Mouse (Mus musculus): Measurements from ENCODE around the gene Gfy.
A peak's percentile ranks its signal among the peaks of the same experiment; 100 is the strongest.
"Not testable (repeated sequence)": the region's sequence is repeated elsewhere in the genome, so short reads cannot be mapped to it uniquely, and the experiment has no call there.

The Gfy gene

DNA sequence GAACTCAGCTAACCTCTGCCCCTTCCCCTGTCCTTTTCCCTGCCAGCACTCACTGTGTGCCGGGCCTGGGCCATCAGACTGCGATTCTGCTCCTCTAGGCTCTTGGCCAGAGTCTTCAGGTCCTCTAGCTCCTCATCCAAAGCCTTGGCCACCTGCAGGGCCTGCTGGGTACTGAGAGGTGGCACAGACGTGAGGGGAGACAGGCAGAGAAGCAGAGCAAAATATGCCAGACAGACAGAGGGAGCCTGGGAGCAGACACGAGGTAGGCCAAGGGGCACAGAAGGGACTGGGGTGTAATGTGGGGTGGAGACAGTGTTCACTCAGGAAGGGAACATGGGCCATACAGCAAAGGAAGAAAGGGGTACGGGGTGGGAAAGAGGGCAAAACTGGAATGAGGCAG, 14.0 kb upstream of the Gfy start:
- DNase-seq, result no peak

DNA sequence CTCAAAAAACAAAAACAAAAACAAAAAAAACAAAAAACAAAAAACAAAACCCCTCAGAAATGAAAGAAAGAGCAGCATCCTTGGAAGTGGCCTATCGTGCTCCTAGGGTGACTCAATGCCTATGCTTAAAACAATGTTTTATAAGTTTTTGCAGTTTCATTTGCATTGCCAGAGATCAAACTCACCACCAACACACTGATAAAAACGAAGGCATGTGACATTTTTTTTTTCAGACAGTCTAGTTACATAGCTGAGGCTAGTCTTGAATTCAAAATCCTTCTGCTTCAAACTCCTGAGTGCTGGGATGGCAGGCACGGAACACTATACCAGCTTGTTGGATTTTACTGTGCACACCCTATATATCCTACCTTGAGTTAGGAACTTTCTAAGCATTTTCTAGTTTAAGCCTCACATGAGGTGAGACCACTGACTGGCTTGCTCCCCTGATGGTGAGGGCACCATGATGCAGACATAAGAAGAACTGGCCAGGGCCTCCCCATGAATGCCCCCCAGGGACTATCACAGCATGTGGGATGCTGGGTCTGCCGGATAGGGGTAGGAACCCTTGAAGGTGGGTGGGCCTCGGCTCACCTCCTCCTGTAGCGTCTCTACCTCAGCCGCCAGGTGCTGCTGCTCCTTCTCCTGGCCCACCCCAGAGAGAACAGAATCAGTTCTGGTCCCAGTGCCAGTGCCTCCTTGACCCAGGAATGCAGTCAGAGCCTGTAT, 13.4 kb upstream of the Gfy start:
- DNase-seq, result no peak

DNA sequence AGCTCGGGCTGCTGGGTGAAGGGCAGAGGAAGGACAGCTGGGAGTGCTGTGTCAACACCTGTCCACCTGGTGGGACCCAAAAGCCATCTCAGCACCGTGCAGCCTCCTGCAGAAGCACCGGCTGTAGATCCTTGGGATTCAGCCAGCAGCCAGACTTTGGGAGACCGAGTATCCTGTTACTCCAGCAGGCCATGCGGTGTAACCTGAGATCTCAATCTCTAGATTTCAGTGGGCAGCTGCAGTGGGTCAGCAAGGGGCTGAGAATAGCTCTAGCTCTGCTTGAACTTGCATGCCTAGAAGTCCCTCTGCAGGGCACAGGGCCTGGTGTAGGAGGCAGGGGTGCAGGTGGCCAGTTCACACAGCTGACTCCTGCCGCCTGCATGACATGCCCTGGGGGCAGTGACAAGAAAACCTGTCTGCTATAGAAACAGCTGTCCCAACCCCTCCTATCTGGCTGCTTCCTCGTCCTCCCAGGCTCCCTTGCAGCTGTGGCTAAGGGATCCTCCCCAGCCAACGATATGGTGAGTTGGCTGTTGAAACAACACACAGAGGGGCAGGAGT, 12.5 kb upstream of the Gfy start:
- DNase-seq, result no peak

DNA sequence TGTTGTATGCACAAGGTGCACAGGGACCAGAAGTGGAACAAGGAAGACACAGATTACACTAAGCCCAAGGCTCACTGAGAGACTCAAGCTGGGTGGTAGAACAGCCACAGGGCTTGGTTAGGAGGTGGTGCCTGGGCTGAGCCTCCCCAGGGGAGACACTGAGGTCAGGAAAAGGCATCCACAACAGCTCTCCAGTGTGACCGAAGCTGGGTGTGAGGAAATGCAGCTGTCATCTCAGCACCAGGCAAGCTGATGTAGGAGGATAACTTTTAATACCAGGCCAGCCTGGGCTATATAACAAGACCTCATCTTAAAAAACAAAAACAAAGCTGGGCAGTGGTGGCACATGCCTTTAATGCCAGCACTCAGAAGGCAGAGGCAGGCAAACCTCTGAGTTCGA, 11.8 kb upstream of the Gfy start:
- no peak for DNase-seq

GRCm38 (mm10) chr7:45190186-45190585, 10.8 kb upstream of the Gfy start:
- DNase-seq, result no peak

GRCm38 (mm10) chr7:45189600-45189999, 10.2 kb upstream of the Gfy start:
- no peak for DNase-seq

- DNase-seq, result no peak
Observed at GRCm38 (mm10) chr7:45185921-45186320, 6.6 kb upstream of the Gfy start.

DNA sequence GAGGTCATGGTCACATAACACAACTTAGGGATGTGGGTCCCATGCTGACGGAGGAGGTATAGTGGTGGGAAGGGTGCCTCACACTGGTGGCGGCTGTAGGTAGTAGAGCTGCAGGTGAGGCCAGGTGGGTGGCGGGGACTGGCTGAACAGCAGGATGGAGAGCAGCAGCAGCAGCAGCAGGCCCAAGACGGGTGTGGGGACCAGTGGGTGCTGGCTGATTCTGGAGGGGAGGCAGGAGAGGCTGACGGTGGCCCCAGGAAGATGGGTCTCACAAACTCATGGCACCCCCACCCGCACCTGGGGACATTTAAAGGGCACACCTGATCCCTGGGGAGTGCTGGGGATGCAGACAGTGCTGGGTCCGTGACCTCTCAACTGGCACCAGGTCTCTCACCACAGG, 4.3 kb upstream of the Gfy start:
- no peak for DNase-seq

DNA sequence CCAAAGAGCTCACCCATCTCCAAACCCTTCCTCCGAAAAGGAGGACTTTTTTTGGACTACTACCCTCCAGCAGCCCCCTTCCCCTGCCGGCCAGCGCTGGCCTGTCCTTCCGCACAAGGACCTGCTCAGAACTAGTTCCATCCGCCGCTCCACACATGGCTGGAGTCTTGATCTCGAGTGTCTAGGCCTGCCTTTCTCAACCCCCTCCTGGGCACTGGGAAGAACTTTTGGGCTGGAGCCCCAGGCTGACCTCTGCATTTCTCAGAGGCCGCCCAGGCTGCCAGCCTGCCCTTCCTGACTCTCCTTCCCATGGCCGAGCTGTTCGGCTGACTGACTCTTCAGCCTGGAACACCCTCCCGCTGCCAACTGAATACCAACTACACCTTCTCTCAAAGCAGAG, 3.2 kb upstream of the Gfy start:
- DNase-seq, result no peak

- DNase-seq, result peak; percentile 76
Observed at GRCm38 (mm10) chr7:45182199-45182601, 2.8 kb upstream of the Gfy start.

DNA sequence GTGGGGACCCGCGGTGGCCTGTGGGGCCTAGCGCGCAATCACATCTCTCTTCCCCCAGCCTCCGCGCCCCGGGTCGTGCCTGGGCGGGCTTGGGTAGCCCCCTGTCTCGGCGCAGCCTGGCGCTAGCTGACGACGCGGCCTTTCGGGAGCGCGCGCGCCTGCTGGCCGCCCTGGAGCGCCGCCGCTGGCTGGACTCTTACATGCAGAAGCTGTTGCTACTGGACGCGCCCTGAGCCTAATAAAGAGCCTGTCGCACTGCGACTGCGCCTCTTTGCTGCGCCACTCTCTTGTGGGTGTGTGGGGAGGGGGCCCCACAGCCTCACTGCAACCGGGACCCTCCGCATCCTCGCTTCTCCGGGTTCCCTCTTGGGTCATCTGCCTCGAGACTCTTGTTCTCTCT, 2.2 kb upstream of the Gfy start:
- DNase-seq, result no peak

- no peak for DNase-seq
Observed at GRCm38 (mm10) chr7:45180896-45181477, 1.6 kb upstream of the Gfy start, which contains the start of gene Pth2. Gene Pth2 (plus strand): TSS chr7:45180995.

GRCm38 (mm10) chr7:45178550-45178949, 819 bp downstream of the Gfy start:
- no peak for DNase-seq

DNA sequence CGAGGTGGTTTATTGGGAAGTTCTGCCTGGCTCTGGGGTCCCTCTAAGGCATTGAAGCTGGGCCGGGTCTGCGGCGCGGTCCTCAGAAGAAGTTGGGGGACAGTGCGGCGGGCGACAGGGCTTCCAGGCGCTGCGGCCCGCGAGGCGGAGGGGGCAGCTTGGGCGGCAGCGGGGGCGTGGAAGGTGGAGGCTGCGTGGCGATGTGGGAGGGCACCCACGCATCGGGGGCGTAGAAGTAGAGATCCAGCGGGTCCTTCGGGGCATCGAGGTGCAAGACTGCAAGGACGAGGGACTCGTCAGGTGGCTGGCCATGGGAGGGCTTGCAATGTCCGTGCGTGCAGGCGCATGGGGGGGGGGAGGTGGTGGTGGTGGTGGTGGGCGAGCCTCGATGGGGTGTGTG, 3.0 kb downstream of the Gfy start:
- no peak for DNase-seq

- no peak for DNase-seq
Observed at GRCm38 (mm10) chr7:45175929-45176328, 3.4 kb downstream of the Gfy start.

DNA sequence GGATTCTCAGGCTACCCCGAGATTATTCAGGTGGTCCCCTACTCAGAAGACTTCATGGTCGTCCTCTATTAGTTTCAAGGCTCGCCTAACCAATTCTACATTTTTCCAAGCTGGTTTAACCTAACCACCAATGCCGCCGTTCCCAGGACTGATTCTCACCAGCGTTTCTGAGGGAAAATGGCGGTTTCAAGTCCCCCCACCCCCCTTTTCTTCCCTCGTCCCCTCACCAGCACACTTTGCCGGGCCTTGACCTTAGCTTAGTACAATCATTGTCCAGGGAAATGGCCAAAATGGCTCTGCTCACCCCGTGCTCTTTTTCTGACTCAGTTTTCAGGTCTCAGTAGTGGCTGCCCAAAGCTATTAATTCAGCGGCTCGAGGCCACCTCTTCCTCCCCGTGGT, 4.0 kb downstream of the Gfy start:
- DNase-seq, result no peak

DNA sequence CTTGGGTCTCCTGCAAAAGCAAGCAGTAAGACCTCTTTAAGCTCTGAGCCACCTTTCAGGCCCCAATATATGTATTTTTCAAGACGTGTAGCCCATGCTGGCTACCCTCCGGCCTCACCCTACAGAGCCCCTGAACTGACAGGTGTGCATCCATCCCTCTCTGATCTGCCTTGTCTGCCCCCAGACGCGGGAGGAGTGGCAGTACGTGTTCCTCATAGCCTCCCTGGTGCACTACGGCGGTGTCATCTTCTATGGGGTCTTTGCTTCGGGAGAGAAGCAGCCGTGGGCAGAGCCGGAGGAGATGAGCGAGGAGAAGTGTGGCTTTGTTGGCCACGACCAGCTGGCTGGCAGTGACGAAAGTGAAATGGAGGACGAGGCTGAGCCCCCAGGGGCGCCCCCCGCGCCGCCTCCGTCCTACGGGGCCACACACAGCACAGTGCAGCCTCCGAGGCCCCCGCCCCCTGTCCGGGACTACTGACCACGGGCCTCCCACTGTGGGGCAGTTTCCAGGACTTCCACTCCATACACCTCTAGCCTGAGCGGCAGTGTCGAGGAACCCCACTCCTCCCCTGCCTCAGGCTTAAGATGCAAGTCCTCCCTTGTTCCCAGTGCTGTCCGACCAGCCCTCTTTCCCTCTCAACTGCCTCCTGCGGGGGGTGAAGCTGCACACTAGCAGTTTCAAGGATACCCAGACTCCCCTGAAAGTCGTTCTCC, 4.6 kb downstream of the Gfy start:
- no peak for DNase-seq

DNA sequence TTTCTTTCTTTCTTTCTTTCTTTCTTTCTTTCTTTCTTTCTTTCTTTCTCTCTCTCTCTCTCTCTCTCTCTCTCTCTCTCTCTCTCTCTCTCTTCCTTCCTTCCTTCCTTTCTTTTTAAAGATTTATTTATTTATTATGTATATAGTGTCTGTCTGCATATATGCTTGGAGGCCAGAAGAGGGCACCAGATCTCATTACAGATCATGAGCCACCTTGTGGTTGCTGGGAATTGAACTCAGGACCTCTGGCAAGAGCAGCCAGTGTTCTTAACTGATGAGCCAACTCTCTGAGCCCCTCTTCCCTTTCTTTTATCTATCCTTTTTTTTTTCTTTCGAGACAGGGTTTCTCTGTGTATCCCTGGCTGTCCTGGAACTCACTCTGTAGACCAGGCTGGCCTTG, 5.6 kb downstream of the Gfy start:
- not testable (repeated sequence) for DNase-seq

GRCm38 (mm10) chr7:45172974-45173373, 6.4 kb downstream of the Gfy start:
- no peak for DNase-seq

DNA sequence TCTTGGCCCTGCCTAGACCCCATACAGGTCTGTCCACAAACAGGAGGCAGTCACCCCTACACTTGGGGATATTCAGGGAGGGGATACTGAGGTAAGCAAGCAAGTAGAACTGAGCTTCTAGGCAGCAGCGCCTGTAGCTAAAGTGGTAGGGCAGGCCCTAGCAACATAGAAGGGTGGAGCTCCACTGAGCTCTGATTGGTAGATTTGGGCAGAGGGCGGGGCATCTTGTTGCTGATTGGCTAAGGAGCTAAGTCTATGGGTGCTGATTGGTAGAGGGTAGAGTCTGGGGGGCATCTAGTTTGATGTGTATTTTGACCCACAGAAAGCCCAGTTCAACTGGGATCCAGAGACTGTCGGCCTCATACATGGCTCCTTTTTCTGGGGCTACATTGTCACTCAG, 9.9 kb downstream of the Gfy start:
- no peak for DNase-seq

DNA sequence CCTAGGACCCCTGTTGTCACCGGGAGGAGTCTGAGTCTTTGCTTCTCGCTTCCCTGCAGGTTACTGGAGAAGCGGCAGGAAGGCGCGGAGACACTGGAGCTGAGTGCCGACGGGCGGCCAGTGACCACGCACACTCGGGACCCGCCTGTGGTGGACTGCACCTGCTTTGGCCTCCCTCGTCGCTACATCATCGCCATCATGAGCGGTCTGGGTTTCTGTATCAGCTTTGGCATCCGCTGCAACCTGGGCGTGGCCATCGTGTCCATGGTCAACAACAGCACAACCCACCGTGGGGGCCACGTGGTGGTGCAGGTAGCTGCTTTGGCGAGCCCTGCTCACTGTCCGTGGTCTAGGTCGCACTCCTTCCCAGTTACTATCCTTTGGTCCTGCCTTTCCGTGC, 10.7 kb downstream of the Gfy start:
- DNase-seq, result no peak

GRCm38 (mm10) chr7:45167761-45168445, 11.5 kb downstream of the Gfy start:
- DNase-seq, result no peak

DNA sequence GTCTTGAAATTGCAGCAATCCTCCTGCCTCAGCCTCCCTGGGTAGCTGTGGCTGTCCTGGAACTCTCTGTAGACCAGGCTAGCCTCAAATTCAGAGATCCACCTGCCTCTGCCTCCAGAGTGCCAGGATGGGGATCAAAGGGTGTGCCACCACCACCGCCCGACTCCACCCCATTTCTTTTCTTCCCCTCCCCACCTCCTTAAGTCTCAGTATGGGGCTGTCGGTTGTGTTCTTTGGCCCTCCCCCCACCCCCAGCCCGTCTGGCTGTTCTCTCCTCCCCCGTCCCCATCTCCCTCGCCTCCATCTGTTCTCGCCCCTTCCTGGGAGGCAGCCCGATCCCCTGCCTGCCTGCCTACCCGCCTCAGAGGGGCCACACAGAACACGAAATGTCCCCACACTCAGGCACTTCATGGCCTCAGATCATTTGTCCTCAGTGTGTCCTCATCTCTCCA, 12.4 kb downstream of the Gfy start:
- no peak for DNase-seq

Data from right cerebral cortex, postnatal 4 days (tissue).